Mouse (Mus musculus): ENCODE results near the gene Leo1. TPM values are rescaled to one million over a fixed set of nuclear protein-coding genes. Genes with fewer than 3 reads are reported as not detected.

Gene Leo1
- 9.2 and 9.9 TPM in 2 replicates for polyA plus RNA-seq (2012; rRNA removed)

GRCm38 (mm10) chr9:75440796-75441666 is at the start of gene Leo1:
Gene Leo1 (plus strand): TSS chr9:75441524.

DNA sequence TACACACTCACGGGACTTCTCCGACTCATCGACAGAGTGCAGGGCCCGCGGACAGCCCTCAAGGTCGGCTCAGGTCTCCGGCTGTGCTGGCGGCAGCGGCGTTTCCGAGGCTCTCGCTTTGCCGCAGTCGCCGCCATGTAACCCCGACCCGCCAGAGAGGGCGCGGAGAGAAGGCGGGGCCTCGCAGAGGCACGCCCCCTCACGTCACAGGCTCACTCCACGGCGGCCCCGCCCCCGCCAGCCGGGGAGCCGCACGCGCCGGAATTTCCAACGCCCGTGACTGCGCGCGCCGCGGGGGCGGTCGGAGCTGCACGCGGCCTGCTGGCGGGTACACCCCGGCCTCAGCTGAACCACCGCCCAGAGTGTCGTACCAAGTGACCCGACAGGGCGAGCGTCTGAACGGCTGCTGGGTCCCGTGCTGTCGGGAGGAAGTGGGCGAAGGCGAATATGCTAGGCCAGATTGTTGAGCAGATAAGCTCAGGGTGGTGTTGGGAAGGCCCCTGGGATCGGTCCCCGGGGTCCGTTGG is 31.4 kb upstream of the Leo1 start, which contains the start of gene Mapk6:
Gene Mapk6 (minus strand): TSS at position 154 of the 527 bp plus-strand sequence.

Other genes with a start within 250 kb of the Leo1 start
- 0.48 and 0.55 TPM in 2 replicates for gene Myo5c, start 209.5 kb upstream of the Leo1 start, polyA plus RNA-seq (2012; rRNA removed)
- 0.73 and 1.1 TPM in 2 replicates for gene Gnb5, start 135.2 kb upstream of the Leo1 start, polyA plus RNA-seq (2012; rRNA removed)
- gene Bcl2l10, start 93.8 kb upstream of the Leo1 start, polyA plus RNA-seq (2012; rRNA removed), result not detected in 2 replicates
- gene Mapk6, start 31.5 kb upstream of the Leo1 start, polyA plus RNA-seq (2012; rRNA removed), result 10.3 and 11.1 TPM in 2 replicates
- 10.3 and 12.1 TPM in 2 replicates for gene Tmod3, start 118.1 kb downstream of the Leo1 start, polyA plus RNA-seq (2012; rRNA removed)
- 0.02 and 0.06 TPM in 2 replicates for gene Tmod2, start 169.8 kb downstream of the Leo1 start, polyA plus RNA-seq (2012; rRNA removed)
- gene Lysmd2, start 184.2 kb downstream of the Leo1 start, polyA plus RNA-seq (2012; rRNA removed), result 1.3 and 1.4 TPM in 2 replicates
- 0.05 TPM in 1 of 2 replicates, not detected in the other for gene Scg3, start 242.5 kb downstream of the Leo1 start, polyA plus RNA-seq (2012; rRNA removed)